ENCODE assay signal across 22 mouse cellular contexts in the genomic region with DNA sequence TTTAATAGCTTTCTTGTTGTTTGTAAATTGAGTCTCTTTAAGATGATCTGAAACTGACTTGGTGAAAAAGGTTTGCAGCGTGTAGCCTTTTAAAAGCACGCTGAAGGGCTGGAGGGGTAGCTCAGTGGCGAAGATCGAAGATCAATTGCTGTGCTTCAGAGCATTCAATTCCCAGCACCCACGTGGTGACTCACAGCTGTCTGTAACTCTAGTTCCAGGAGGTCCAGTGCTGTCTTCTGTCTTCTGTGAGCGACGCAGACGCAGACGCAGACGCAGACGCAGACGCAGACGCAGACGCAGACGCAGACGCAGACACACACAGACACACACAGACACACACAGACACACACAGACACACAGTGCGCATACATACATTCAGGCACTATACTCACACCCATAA.
DNase-seq lines count a peak whose midpoint lies in the region.
"Had no signal": no experiment of that assay in that cellular context is flagged by ENCODE, and none has a peak within 500 bp of the region (broad histone marks: within the 10 kb centered on the region; RNA-seq: fewer than 3 reads in every experiment).

No protein-coding gene starts in this region.

- H3K27me3 ChIP-seq in limb, embryonic 10.5 days (ENCODE audit: low read depth, poor library complexity, severe bottlenecking) = no peaks in the 10 kb centered on the region
- H3K27me3 ChIP-seq: CH12.LX; embryonic facial prominence, embryonic 13.5 days; embryonic facial prominence, embryonic 15.5 days; forebrain, embryonic 12.5 days had no signal

- H3K4me3 ChIP-seq in limb, embryonic 10.5 days = no peak overlapping the region
- H3K4me3 ChIP-seq: embryonic facial prominence, embryonic 13.5 days; embryonic facial prominence, embryonic 15.5 days; erythroblast, embryonic 14.5 days; forebrain, embryonic 10.5 days; forebrain, embryonic 12.5 days had no signal

- no peaks in the 10 kb centered on the region for H3K9me3 ChIP-seq in limb, embryonic 10.5 days (replicated peaks)
- H3K9me3 ChIP-seq: embryonic facial prominence, embryonic 13.5 days; embryonic facial prominence, embryonic 15.5 days; forebrain, embryonic 10.5 days; forebrain, embryonic 12.5 days had no signal

- peak overlapping the region; percentile 86 for H3K27ac ChIP-seq in limb, embryonic 10.5 days
- H3K27ac ChIP-seq: embryonic facial prominence, embryonic 13.5 days; embryonic facial prominence, embryonic 15.5 days; forebrain, embryonic 10.5 days; forebrain, embryonic 12.5 days had no signal

- H3K4me1 ChIP-seq in limb, embryonic 10.5 days = peaks cover 30% of the 10 kb centered on the region

- peak; percentile 54 for DNase-seq in heart, adult 11 months
- no peak for DNase-seq in heart, adult 8-10 months (ENCODE audit: low spot score)
- peak; percentile 56 for DNase-seq in ES-CJ7 (ENCODE audit: low read depth, low spot score)
- DNase-seq in limb, embryonic 10.5 days (ENCODE audit: low spot score) = no peak
- no peak for DNase-seq in kidney, postnatal 25 days
- DNase-seq in cerebellum, postnatal 4 days (ENCODE audit: low spot score in 2 of 2) = no peak
- DNase-seq: adrenal gland, adult 8-10 months; adrenal gland, postnatal 14 days; adrenal gland, postnatal 36 days; B cell, adult 2 months; cerebellum, adult 11-12 months; cerebellum, adult 2 months; cerebellum, adult 9-10 months; cerebellum, postnatal 10 days; cerebellum, postnatal 25 days; embryo, embryonic 11 days had no signal

- no peaks in the 10 kb centered on the region for H3K36me3 ChIP-seq in limb, embryonic 10.5 days
- H3K36me3 ChIP-seq: embryonic facial prominence, embryonic 13.5 days; embryonic facial prominence, embryonic 15.5 days; forebrain, embryonic 10.5 days; forebrain, embryonic 12.5 days had no signal

- WGBS in limb, embryonic 10.5 days = 90% methylated on average over 17 of the region's 17 CpGs

Comparison
In these comparisons a context has a peak if more than half of its experiments do, and no peak if none do; other contexts are left out.
1. DNase-seq: peak in heart, adult 11 months (single experiment) and ES-CJ7 (single experiment); none in heart, adult 8-10 months (single experiment), limb, embryonic 10.5 days (single experiment), kidney, postnatal 25 days (0 of 2) and cerebellum, postnatal 4 days (0 of 2).